Mouse (Mus musculus): ENCODE measurements around the gene Dnah6.

GRCm38 (mm10) chr6:73211602-73212001 is 9.8 kb downstream of the Dnah6 start:
- TF ChIP-seq CTCF (IDR thresholded peaks at IDR 0.05; ENCODE audit: borderline replicate concordance, extremely low read depth, insufficient read depth, insufficient read length) (no peak), POLR2A (IDR thresholded peaks at IDR 0.05; ENCODE audit: borderline replicate concordance, extremely low read depth, insufficient read depth, insufficient read length, poor library complexity, severe bottlenecking) (no peak)
